Mouse (Mus musculus): Measurements from ENCODE around the gene Cpsf4.
"Not testable (repeated sequence)": the region's sequence is repeated elsewhere in the genome, so short reads cannot be mapped to it uniquely, and the experiment has no call there.

Cpsf4 gene

DNA sequence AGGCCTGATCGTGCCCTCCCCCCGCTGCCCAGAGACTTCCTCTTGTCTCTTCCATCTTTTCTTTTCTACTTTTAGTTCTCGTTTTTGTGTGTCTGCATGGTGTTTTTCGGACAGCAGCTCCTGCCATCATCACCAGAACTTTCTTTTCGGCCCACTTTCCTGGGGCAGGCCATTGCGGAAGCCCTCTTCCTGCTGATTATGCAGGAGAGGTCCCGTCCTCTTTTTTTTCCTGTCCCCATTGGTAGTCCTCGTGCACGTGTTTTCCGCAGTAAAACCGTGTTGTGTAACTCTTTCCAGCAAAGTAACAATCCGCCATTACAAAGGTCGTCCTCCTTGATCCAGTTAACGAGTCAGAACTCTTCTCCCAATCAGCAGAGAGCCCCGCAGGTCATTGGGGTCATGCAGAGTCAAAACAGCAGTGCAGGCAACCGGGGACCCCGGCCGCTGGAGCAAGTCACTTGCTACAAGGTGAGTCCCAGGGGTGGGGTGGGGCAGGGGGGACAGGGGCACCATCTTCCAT, 11.5 kb downstream of the Cpsf4 start:
- DNase-seq (ENCODE audit: low read depth, low spot score), result no peak

- DNase-seq (ENCODE audit: low read depth, low spot score), result no peak
Observed at GRCm38 (mm10) chr5:145185244-145185643, 18.2 kb downstream of the Cpsf4 start.

- no peak for DNase-seq (ENCODE audit: low read depth, low spot score)
Observed at GRCm38 (mm10) chr5:145189416-145189815, 22.4 kb downstream of the Cpsf4 start.

- DNase-seq (ENCODE audit: low read depth, low spot score), result no peak
Observed at GRCm38 (mm10) chr5:145190373-145190772, 23.4 kb downstream of the Cpsf4 start.

- peak; percentile 79 for DNase-seq (ENCODE audit: low read depth, low spot score)
Observed at GRCm38 (mm10) chr5:145190875-145191798, 24.1 kb downstream of the Cpsf4 start.

DNA sequence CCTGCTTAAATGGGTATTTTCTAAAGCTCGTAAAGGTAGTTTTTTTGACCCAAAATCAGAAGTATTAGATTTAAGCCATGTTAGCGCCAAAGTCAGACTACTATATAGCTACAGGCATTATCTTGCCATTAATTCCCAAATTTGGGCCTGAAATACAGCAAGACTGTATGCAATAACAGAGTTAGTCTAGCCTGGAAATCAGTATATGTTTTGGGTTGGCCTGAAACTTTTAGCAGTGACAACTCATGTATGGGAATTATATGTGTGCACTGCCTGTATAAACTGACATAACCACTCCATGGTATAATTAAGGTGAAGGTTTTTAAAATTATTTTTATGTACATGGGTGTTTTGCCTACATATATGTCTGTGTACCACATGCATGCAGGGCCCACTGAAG, 24.9 kb downstream of the Cpsf4 start, which contains the start of gene Atp5j2:
Gene Atp5j2 (minus strand): TSS at position 101 of the 400 bp plus-strand sequence.
- no peak for DNase-seq (ENCODE audit: low read depth, low spot score)

DNA sequence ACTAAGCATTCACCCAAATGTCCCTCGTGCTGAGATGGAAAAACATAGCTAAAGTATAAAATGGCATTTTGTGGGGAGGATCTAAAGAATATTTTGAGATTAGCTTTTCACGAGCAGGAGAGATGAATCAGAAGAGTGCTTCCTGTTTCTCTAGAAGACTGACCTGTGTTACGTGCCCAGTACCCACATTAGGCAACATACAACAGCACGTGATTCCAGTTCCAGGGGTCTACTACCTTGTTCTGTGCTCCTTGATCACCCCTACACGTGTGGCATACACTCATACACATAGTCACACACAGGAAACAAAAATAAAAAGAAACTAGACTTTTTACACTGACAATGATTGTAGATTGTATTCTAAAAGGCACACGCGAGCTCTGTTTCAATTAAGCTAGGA, 33.4 kb downstream of the Cpsf4 start:
- DNase-seq (ENCODE audit: low read depth, low spot score), result no peak

DNA sequence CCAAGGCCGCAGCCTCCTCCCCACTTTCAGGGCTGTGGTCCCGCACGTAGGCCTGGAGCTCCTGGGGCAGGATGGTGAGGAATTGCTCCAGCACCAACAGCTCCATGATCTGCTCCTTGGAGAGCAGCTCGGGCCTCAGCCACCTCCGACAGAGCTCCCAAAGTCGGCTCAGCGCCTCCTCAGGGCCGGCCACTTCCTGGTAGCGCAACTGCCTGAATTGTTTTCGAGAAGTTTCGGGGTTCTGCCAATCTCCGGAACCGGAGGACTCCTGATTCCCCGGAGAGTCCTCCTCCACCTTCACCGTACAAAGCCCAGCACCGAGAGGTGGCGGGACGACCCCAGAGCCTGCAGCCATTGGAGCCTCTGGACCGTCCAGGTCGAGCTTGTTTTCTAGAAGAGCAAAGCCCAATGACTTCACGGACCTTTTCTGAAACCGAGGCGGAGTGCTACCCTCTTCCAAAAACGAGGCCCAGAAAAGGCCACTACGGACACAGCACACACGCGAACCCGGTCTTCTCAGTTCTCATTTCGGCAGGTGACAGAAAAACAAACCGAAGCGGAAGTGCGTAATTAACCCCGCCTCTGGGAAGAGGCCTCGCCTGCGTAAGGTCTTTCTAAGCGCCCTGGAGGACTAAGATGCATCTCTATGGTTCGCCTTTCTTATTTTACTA, 34.4 kb downstream of the Cpsf4 start, which contains the start of gene Zkscan14:
Gene Zkscan14 (minus strand): TSS at position 548 of the 671 bp plus-strand sequence.
- DNase-seq (ENCODE audit: low read depth, low spot score), result peak; percentile 81

GRCm38 (mm10) chr5:145202446-145202845, 35.4 kb downstream of the Cpsf4 start:
- DNase-seq (ENCODE audit: low read depth, low spot score), result no peak

DNA sequence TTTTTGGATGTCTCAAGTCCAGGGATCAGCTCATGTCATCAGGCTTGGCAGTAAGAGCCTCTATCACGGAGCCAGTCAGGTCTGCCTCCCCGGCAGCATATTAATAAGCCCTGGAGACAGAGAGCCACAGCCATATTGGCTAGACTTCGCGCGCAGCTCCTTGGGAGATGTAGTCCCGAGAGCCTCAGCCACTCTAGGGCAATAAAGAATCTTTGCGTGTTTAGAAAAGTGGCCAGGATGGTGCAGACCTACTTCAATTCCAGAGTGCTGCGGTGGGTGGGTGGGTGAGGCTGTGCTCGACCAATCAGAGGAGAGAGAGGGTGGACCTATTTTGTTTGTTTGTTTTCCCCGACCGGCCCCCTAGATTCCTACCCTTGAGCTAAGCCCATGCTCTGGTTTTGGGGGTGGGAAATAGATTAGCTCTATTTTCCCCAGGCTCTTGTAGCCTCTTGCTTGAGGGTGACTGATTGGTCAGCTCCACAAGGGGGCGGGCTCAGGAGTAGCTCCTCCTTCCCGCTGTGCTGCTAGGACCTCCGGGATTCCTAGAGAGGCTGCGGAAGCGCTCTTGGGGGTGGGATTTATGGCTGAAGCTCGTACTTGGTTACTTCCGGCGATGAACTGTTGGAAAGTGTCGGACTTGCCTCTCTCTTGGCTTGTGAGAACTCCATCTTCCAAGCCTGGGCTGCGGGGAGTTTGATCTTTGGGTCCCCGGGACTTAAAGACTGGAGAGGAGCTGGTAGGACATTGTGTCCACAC, 37.1 kb downstream of the Cpsf4 start, which contains the start of gene Zkscan5:
Gene Zkscan5 (plus strand): TSS at position 627 of the 756 bp plus-strand sequence.
- peak; percentile 94 for DNase-seq (ENCODE audit: low read depth, low spot score)

- DNase-seq (ENCODE audit: low read depth, low spot score), result no peak
Observed at GRCm38 (mm10) chr5:145205041-145205440, 38.0 kb downstream of the Cpsf4 start.

- DNase-seq (ENCODE audit: low read depth, low spot score), result no peak
Observed at GRCm38 (mm10) chr5:145207385-145207784, 40.4 kb downstream of the Cpsf4 start.

DNA sequence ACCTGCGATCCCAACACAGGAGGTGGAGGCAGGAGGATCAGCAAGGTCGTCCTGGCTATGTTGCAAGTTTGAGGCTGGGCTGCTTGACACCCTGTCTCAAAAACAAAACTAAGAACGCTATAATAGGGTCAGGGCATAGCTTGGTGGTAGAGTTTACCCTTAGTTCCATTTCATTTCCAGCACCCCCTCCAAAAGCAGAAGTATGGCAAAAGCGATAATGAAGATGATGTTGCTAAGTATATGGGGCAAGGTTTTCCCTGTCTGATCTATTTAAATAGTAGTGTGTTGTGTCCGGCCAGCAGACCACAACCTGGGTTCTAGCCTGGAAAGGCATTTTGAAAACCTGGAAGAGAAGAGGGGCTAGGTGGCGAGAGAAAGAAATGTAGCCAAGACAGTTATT, 40.9 kb downstream of the Cpsf4 start:
- no peak for DNase-seq (ENCODE audit: low read depth, low spot score)

DNA sequence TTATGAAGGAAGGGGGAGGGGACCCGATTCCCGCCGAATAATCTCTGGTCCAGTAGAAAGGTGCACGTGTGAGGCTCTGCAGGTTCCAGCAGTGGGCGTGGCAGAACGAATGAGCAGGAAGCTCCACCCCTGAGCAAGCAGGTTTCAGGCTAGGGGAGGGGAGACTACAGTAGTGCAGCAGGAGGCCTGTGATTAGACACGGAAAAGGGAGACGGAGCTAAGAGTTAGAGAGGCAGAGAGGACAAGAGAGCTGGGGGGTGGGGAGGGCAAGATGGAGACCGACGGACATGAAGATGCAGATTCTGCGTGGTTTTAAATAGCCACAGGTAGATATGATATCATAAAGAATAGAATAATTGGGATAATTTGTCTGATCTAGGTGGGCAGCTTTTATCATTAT, 41.4 kb downstream of the Cpsf4 start:
- DNase-seq (ENCODE audit: low read depth, low spot score), result not testable (repeated sequence)

- DNase-seq (ENCODE audit: low read depth, low spot score), result no peak
Observed at GRCm38 (mm10) chr5:145211340-145211739, 44.3 kb downstream of the Cpsf4 start.

GRCm38 (mm10) chr5:145212216-145212615, 45.2 kb downstream of the Cpsf4 start:
- DNase-seq (ENCODE audit: low read depth, low spot score), result no peak

- no peak for DNase-seq (ENCODE audit: low read depth, low spot score)
Observed at GRCm38 (mm10) chr5:145213505-145213904, 46.5 kb downstream of the Cpsf4 start.

- no peak for DNase-seq (ENCODE audit: low read depth, low spot score)
Observed at GRCm38 (mm10) chr5:145214679-145215078, 47.7 kb downstream of the Cpsf4 start.

- DNase-seq (ENCODE audit: low read depth, low spot score), result no peak
Observed at GRCm38 (mm10) chr5:145217746-145218145, 50.7 kb downstream of the Cpsf4 start.

GRCm38 (mm10) chr5:145218206-145218605, 51.2 kb downstream of the Cpsf4 start:
- DNase-seq (ENCODE audit: low read depth, low spot score), result no peak

GRCm38 (mm10) chr5:145218671-145219070, 51.7 kb downstream of the Cpsf4 start:
- DNase-seq (ENCODE audit: low read depth, low spot score), result no peak

All from c-Kit-negative CD71-positive TER-119-positive erythroid progenitor cells, embryonic 14.5 days (primary cell).